Mouse (Mus musculus): ENCODE results near the gene St8sia1. TPM values are rescaled to one million over a fixed set of nuclear protein-coding genes. Genes with fewer than 3 reads are reported as not detected.

The St8sia1 gene
- polyA plus RNA-seq, 1 experiment from 2014 or later = 2.9 TPM

- Histone ChIP-seq H3K27ac (no peak overlapping the region), H3K4me3 (no peak overlapping the region), H3K4me2 (replicated peaks) (no peak overlapping the region), H3K27me3 (no peaks in the 10 kb centered on the region), H3K36me3 (no peaks in the 10 kb centered on the region), H3K4me1 (no peaks in the 10 kb centered on the region), H3K9me3 (no peaks in the 10 kb centered on the region), H3K9ac (no peak overlapping the region)
- no peak for ATAC-seq (ENCODE audit: insufficient number of reproducible peaks, insufficient read depth, low FRiP score, low TSS enrichment)
- WGBS = 73% methylated on average over 9 of the region's 9 CpGs
Measured at GRCm38 (mm10) chr6:142938549-142939345, 25.5 kb downstream of the St8sia1 start.

GRCm38 (mm10) chr6:142938074-142938473 lies 26.2 kb downstream of the St8sia1 start:
- Histone ChIP-seq H3K4me1 (no peaks in the 10 kb centered on the region), H3K27ac (no peak overlapping the region), H3K36me3 (no peaks in the 10 kb centered on the region)

GRCm38 (mm10) chr6:142932582-142932981 lies 31.7 kb downstream of the St8sia1 start:
- no peaks in the 10 kb centered on the region for H3K36me3 ChIP-seq
- no peak overlapping the region for H3K4me3 ChIP-seq
- no peaks in the 10 kb centered on the region for H3K9me3 ChIP-seq
- H3K4me1 ChIP-seq = peaks cover 3% of the 10 kb centered on the region; the same call in 1 of the 2 replicates
- WGBS = 91% methylated on average over 6 of the region's 6 CpGs
- no peak for ATAC-seq (ENCODE audit: insufficient number of reproducible peaks, insufficient read depth, low FRiP score, low TSS enrichment)
- H3K9ac ChIP-seq = no peak overlapping the region
- no peak overlapping the region for H3K4me2 ChIP-seq (replicated peaks)
- H3K27ac ChIP-seq = no peak overlapping the region
- no peaks in the 10 kb centered on the region for H3K27me3 ChIP-seq

More at GRCm38 (mm10) chr6:142938074-142938473, 26.2 kb downstream of the St8sia1 start:
- H3K9ac ChIP-seq = no peak overlapping the region
- H3K4me2 ChIP-seq (replicated peaks) = no peak overlapping the region
- H3K4me3 ChIP-seq = no peak overlapping the region
- no peaks in the 10 kb centered on the region for H3K27me3 ChIP-seq
- ATAC-seq (ENCODE audit: insufficient number of reproducible peaks, insufficient read depth, low FRiP score, low TSS enrichment) = no peak
- no peaks in the 10 kb centered on the region for H3K9me3 ChIP-seq

- no peaks in the 10 kb centered on the region for H3K9me3 ChIP-seq
- H3K27me3 ChIP-seq = no peaks in the 10 kb centered on the region
- peaks cover 3% of the 10 kb centered on the region; the same call in 1 of the 2 replicates for H3K4me1 ChIP-seq
- no peak overlapping the region for H3K4me2 ChIP-seq (replicated peaks)
- H3K9ac ChIP-seq = no peak overlapping the region
- H3K4me3 ChIP-seq = no peak overlapping the region
- 54% methylated on average over 9 of the region's 9 CpGs for whole genome bisulfite sequencing
- H3K36me3 ChIP-seq = no peaks in the 10 kb centered on the region
- H3K27ac ChIP-seq = no peak overlapping the region
- ATAC-seq (ENCODE audit: insufficient number of reproducible peaks, insufficient read depth, low FRiP score, low TSS enrichment) = no peak
Measured at GRCm38 (mm10) chr6:142932144-142932543, 32.1 kb downstream of the St8sia1 start.

- Histone ChIP-seq H3K36me3 (no peaks in the 10 kb centered on the region), H3K4me3 (no peak overlapping the region), H3K27ac (no peak overlapping the region), H3K4me2 (replicated peaks) (no peak overlapping the region), H3K4me1 (peaks cover 3% of the 10 kb centered on the region; the same call in 1 of the 2 replicates), H3K9ac (no peak overlapping the region), H3K27me3 (no peaks in the 10 kb centered on the region), H3K9me3 (no peaks in the 10 kb centered on the region)
- 88% methylated on average over 16 of the region's 16 CpGs for WGBS
- ATAC-seq (ENCODE audit: insufficient number of reproducible peaks, insufficient read depth, low FRiP score, low TSS enrichment) = no peak
Measured at GRCm38 (mm10) chr6:142928551-142929309, 35.5 kb downstream of the St8sia1 start.

- H3K27me3 ChIP-seq = no peaks in the 10 kb centered on the region
- no peak for ATAC-seq (ENCODE audit: insufficient number of reproducible peaks, insufficient read depth, low FRiP score, low TSS enrichment)
- no peak overlapping the region for H3K4me2 ChIP-seq (replicated peaks)
- H3K9ac ChIP-seq = no peak overlapping the region
- no peaks in the 10 kb centered on the region for H3K36me3 ChIP-seq
- H3K4me3 ChIP-seq = no peak overlapping the region
- no peaks in the 10 kb centered on the region for H3K9me3 ChIP-seq
- no peaks in the 10 kb centered on the region for H3K4me1 ChIP-seq
- WGBS = 89% methylated on average over 9 of the region's 9 CpGs
- H3K27ac ChIP-seq = no peak overlapping the region
Measured at GRCm38 (mm10) chr6:142926901-142927605, 37.2 kb downstream of the St8sia1 start.

GRCm38 (mm10) chr6:142925921-142926320 lies 38.3 kb downstream of the St8sia1 start:
- Histone ChIP-seq H3K4me3 (no peak overlapping the region), H3K4me1 (no peaks in the 10 kb centered on the region), H3K27ac (no peak overlapping the region), H3K9ac (no peak overlapping the region), H3K4me2 (replicated peaks) (no peak overlapping the region), H3K9me3 (no peaks in the 10 kb centered on the region), H3K36me3 (no peaks in the 10 kb centered on the region), H3K27me3 (no peaks in the 10 kb centered on the region)
- no peak for ATAC-seq (ENCODE audit: insufficient number of reproducible peaks, insufficient read depth, low FRiP score, low TSS enrichment)
- WGBS = 82% methylated on average over 5 of the region's 5 CpGs

- no peak overlapping the region for H3K4me3 ChIP-seq
- H3K9ac ChIP-seq = no peak overlapping the region
- H3K27ac ChIP-seq = no peak overlapping the region
- no peaks in the 10 kb centered on the region for H3K4me1 ChIP-seq
- H3K27me3 ChIP-seq = no peaks in the 10 kb centered on the region
- ATAC-seq (ENCODE audit: insufficient number of reproducible peaks, insufficient read depth, low FRiP score, low TSS enrichment) = no peak
- no peak overlapping the region for H3K4me2 ChIP-seq (replicated peaks)
- WGBS = 91% methylated on average over 3 of the region's 3 CpGs
- H3K36me3 ChIP-seq = no peaks in the 10 kb centered on the region
- no peaks in the 10 kb centered on the region for H3K9me3 ChIP-seq
Measured at GRCm38 (mm10) chr6:142925374-142925773, 38.9 kb downstream of the St8sia1 start.

GRCm38 (mm10) chr6:142920901-142921300 lies 43.4 kb downstream of the St8sia1 start:
- no peaks in the 10 kb centered on the region for H3K4me1 ChIP-seq
- no peaks in the 10 kb centered on the region for H3K27me3 ChIP-seq
- H3K9ac ChIP-seq = no peak overlapping the region
- ATAC-seq (ENCODE audit: insufficient number of reproducible peaks, insufficient read depth, low FRiP score, low TSS enrichment) = no peak
- H3K9me3 ChIP-seq = no peaks in the 10 kb centered on the region
- 80% methylated on average over 5 of the region's 5 CpGs for WGBS
- H3K27ac ChIP-seq = no peak overlapping the region
- H3K36me3 ChIP-seq = no peaks in the 10 kb centered on the region
- no peak overlapping the region for H3K4me3 ChIP-seq
- no peak overlapping the region for H3K4me2 ChIP-seq (replicated peaks)

- ATAC-seq (ENCODE audit: insufficient number of reproducible peaks, insufficient read depth, low FRiP score, low TSS enrichment) = no peak
- H3K36me3 ChIP-seq = no peaks in the 10 kb centered on the region
- 71% methylated on average over 6 of the region's 6 CpGs for WGBS
Measured at GRCm38 (mm10) chr6:142918691-142919090, 45.6 kb downstream of the St8sia1 start.

GRCm38 (mm10) chr6:142917471-142917901 lies 46.8 kb downstream of the St8sia1 start:
- Histone ChIP-seq H3K27me3 (no peaks in the 10 kb centered on the region), H3K36me3 (no peaks in the 10 kb centered on the region), H3K9me3 (no peaks in the 10 kb centered on the region), H3K27ac (no peak overlapping the region), H3K4me2 (replicated peaks) (no peak overlapping the region), H3K9ac (no peak overlapping the region), H3K4me1 (no peaks in the 10 kb centered on the region), H3K4me3 (no peak overlapping the region)
- ATAC-seq (ENCODE audit: insufficient number of reproducible peaks, insufficient read depth, low FRiP score, low TSS enrichment) = no peak
- 81% methylated on average over 13 of the region's 13 CpGs for WGBS

More at GRCm38 (mm10) chr6:142918691-142919090, 45.6 kb downstream of the St8sia1 start:
- Histone ChIP-seq H3K9me3 (no peaks in the 10 kb centered on the region), H3K4me1 (no peaks in the 10 kb centered on the region), H3K4me2 (replicated peaks) (no peak overlapping the region), H3K27me3 (no peaks in the 10 kb centered on the region), H3K4me3 (no peak overlapping the region), H3K9ac (no peak overlapping the region), H3K27ac (no peak overlapping the region)
